Mouse (Mus musculus) bone marrow macrophage, adult 2 months (primary cell): ENCODE results near the gene Fst.

Source experiments
- CTCF ChIP-seq: IDR thresholded peaks from 2 replicates; pipeline ENCODE4 v1.5.1; 2012; ENCODE audit warnings: low read depth, mild to moderate bottlenecking, low read length, moderate library complexity
- POLR2A ChIP-seq: IDR thresholded peaks from 2 replicates; pipeline ENCODE4 v1.6.1; 2012; ENCODE audit warnings: mild to moderate bottlenecking, low read depth, low read length, borderline replicate concordance

DNA sequence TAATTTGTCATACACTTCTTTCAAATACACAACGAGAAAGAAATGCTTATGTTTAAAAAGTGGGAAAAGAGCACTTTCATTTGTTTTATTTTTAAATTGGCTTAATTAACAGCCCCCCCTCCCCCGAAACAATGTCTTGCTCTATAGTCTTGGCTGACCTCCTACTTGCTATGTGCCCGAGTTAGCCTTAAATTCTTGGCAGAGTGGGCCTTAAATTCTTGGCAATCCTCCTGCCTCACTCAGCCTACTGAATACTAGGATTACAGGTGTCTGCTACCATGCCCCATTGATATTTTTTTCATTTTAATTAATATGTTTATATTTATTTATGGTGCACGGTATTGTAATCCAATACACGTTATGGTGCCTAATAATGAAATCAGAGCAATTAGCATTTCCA, 26.3 kb downstream of the Fst start:
- no peak for TF ChIP-seq POLR2A
- no peak for TF ChIP-seq CTCF
